Mouse (Mus musculus) C2C12 (cell line): Measurements from ENCODE around the gene Cgnl1.

Experiments
- CEBPB ChIP-seq: IDR thresholded peaks from one replicate; pipeline ENCODE4 v1.6.1; 2011; ENCODE audit warnings: low read depth, mild to moderate bottlenecking, control low read depth, moderate library complexity
- CTCF ChIP-seq: IDR thresholded peaks from one replicate; pipeline ENCODE4 v1.5.1; 2011; ENCODE audit not compliant: control insufficient read depth, insufficient read depth, insufficient read length
- MYOG ChIP-seq: IDR thresholded peaks from one replicate; pipeline ENCODE4 v1.6.1; 2011; ENCODE audit not compliant: control insufficient read depth, insufficient read length; ENCODE audit errors: extremely low read depth

DNA sequence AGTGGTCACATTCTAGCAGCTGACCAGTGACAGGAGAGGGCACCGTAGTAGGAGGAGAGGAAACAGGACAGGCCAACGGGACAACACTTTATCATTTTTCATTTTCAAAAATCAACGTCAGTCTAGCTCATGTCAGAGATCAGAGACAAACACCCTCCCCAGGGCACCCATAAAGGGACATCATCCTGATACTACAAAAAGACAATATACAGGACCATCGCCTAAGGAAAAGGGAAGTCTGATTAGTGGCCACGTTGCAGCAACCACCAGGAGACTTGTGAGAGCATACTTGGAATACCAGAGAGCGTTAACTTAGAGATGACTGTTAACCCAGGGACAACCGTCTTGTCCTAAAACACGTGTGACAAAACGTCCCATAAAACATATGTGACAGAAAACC is 1.7 kb downstream of the Cgnl1 start:
- TF ChIP-seq CTCF (no peak), MYOG (no peak), CEBPB (no peak)
